Mouse (Mus musculus) intestine, embryonic 14.5 days (tissue): ENCODE measurements around the gene Nodal. TPM values are rescaled to one million over a fixed set of nuclear protein-coding genes. Genes with fewer than 3 reads are reported as not detected.

Experiments used
- ATAC-seq: fragments of 200-750 bp; cut with Nextera tagmentation; replicated peaks from 2 replicates; pipeline ENCODE4 v1.8.0; 2017; ENCODE audit warnings: low read depth, moderate number of reproducible peaks, moderate TSS enrichment, moderate library complexity; ENCODE audit not compliant: low FRiP score, low TSS enrichment
- DNase-seq: peaks from one replicate; pipeline ENCODE4 v3.0.0-alpha.2; 2018; ENCODE audit warnings: low spot score
- H3K27ac ChIP-seq: fragments of 300-500 bp; sonication (generic); 2 replicates; pipeline ENCODE4 v1.5.1; 2014; ENCODE audit warnings: low read depth, mild to moderate bottlenecking, control low read depth
- H3K27me3 ChIP-seq: fragments of 300-500 bp; sonication (generic); replicated peaks from 2 replicates; pipeline ENCODE4 v1.6.1; 2014; ENCODE audit warnings: low read length, control low read depth; ENCODE audit not compliant: control insufficient read depth, insufficient read depth
- H3K36me3 ChIP-seq: fragments of 300-500 bp; sonication (generic); 2 replicates; pipeline ENCODE4 v1.6.1; 2014; ENCODE audit warnings: low read length, control low read depth; ENCODE audit not compliant: control insufficient read depth, insufficient read depth
- H3K4me1 ChIP-seq: fragments of 300-500 bp; sonication (generic); replicated peaks from 2 replicates; pipeline ENCODE4 v1.6.1; 2014; ENCODE audit warnings: low read length, control low read depth, mixed read lengths; ENCODE audit not compliant: control insufficient read depth, insufficient read depth
- H3K4me2 ChIP-seq: fragments of 300-500 bp; sonication (generic); 2 replicates; pipeline ENCODE4 v1.6.1; 2014; ENCODE audit warnings: low read length
- H3K4me3 ChIP-seq: fragments of 300-500 bp; sonication (generic); 2 replicates; pipeline ENCODE4 v1.5.1; 2014; ENCODE audit warnings: low read depth, low read length, control low read depth, mixed read lengths
- H3K9ac ChIP-seq: fragments of 300-500 bp; sonication (generic); 2 replicates; pipeline ENCODE4 v1.6.1; 2014; ENCODE audit warnings: mild to moderate bottlenecking, low read length
- H3K9me3 ChIP-seq: fragments of 300-500 bp; sonication (generic); 2 replicates; pipeline ENCODE4 v1.6.1; 2016; ENCODE audit warnings: low read length, control low read depth; ENCODE audit not compliant: control insufficient read depth
- WGBS: fragments of 180-500 bp; shearing (Covaris S2); extraction: QIAGEN DNeasy Blood & Tissue Kit; methylation state at CpG from one replicate; pipeline ENCODE4 v1.1.7; 2014; 5-methylcytosine and 5-hydroxymethylcytosine counted together
- polyA plus RNA-seq: library from polyadenylated mRNA; unstranded; fragments of >200 nt; fragmentation: Nextera tagmentation; extraction: Ambion mirVana; gene quantifications from 2 replicates; pipeline ENCODE4 v1.2.1, GENCODE M21; 2014

Gene Nodal
- polyA plus RNA-seq, 1 experiment from 2014 or later = 0.54 TPM

DNA sequence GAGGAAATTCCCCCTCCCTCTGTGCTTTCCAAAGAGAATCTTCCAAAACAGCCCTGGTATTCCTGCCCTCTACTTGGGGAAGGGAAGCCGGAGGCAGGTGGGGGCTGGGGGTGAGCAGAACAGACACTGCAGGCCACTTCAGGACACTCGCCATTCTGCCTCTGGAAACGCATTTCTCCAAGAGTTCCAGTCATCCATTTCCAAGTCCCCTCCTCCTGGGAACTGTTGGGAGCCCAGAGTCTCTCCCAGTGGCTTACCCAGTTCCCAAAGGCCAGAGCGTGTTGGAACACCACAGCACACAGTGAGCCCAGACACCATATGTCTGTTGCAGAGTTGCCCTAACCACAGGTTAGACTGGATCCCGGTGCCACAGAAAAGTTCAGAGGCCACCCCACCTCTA lies 39.1 kb upstream of the Nodal start:
- H3K27me3 ChIP-seq = no peaks in the 10 kb centered on the region
- H3K27ac ChIP-seq = no peak overlapping the region
- WGBS = 83% methylated on average over 5 of the region's 5 CpGs
- no peak for ATAC-seq
- H3K4me1 ChIP-seq = peaks cover 40% of the 10 kb centered on the region
- no peak overlapping the region for H3K4me2 ChIP-seq
- DNase-seq = no peak
- no peaks in the 10 kb centered on the region for H3K36me3 ChIP-seq
- H3K9ac ChIP-seq = no peak overlapping the region
- no peaks in the 10 kb centered on the region for H3K9me3 ChIP-seq
- H3K4me3 ChIP-seq = no peak overlapping the region

DNA sequence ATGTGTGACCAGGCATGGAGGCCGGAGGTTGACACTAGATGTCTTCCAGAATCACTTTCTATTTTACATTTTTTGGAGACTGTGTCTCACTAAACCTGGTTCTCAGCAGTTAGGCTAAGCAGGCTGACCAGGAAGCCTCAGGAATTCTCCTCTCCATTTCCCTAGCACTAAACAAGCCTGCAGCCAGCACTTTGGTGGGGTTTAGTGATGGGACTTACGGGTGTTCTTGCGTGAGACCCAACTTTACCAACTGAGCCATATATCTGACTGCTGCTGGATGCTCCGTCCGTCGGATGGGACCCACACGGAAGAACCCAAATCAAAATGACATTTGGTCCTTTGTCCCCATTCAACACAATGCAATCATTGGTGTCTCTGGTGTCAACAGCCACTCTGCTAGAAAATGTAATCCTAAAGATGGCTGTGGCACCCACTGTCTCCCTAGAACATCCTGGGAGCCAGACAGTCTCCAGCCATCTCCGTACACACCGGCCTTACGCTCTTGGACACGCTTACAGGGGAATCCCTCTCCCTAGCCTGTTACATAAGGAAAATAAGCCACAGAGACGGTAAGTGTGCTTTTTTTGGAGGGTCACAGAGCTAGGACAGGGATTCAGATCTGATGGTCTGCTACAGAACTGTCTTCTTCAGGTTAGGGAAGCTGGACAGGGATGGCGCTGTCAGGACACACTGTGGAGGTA lies 38.3 kb upstream of the Nodal start:
- no peak for ATAC-seq
- H3K4me2 ChIP-seq = peak overlapping the region; percentile 24; the same call in 1 of the 2 replicates
- H3K27ac ChIP-seq = 0 out of 2 replicates have a peak overlapping the region, but pooled peaks have one; percentile 13
- no peaks in the 10 kb centered on the region for H3K9me3 ChIP-seq
- H3K4me3 ChIP-seq = no peak overlapping the region
- H3K4me1 ChIP-seq = peaks cover 41% of the 10 kb centered on the region
- WGBS = 92% methylated on average over 13 of the region's 13 CpGs
- H3K36me3 ChIP-seq = no peaks in the 10 kb centered on the region
- H3K27me3 ChIP-seq = no peaks in the 10 kb centered on the region
- no peak for DNase-seq
- H3K9ac ChIP-seq = no peak overlapping the region

DNA sequence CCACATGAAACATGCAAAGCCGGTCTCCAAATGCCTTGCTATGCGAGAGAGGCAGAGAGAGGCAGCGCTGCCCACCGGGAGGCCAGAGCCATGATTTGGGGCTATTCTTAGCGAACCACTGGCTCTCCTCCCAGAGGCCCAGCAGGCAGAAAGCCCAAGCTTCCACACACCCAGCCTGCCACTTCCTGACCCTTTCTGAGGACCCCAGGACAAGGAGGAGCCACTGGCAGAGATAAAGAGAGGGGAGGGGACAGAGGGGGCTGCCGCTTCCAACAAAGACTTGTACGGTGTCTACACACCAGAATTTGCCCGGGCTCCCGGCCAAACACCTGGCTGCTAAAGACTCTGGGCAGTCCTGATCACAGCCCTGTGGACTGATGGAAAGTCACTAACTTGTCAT lies 37.6 kb upstream of the Nodal start:
- Histone ChIP-seq H3K9ac (no peak overlapping the region), H3K4me2 (peak overlapping the region; percentile 24; the same call in 1 of the 2 replicates), H3K27ac (0 out of 2 replicates have a peak overlapping the region, but pooled peaks have one; percentile 13), H3K4me3 (no peak overlapping the region), H3K27me3 (no peaks in the 10 kb centered on the region), H3K36me3 (no peaks in the 10 kb centered on the region), H3K9me3 (no peaks in the 10 kb centered on the region), H3K4me1 (peaks cover 39% of the 10 kb centered on the region)
- no peak for ATAC-seq
- DNase-seq = no peak
- WGBS = 24% methylated on average over 9 of the region's 9 CpGs

GRCm38 (mm10) chr10:61381823-61382222 lies 35.9 kb upstream of the Nodal start:
- ATAC-seq (no peak), DNase-seq (no peak)
- H3K4me2 ChIP-seq = peak overlapping the region; percentile 73
- H3K9ac ChIP-seq = peak overlapping the region; percentile 54
- peak overlapping the region; percentile 58 for H3K4me3 ChIP-seq
- no peaks in the 10 kb centered on the region for H3K27me3 ChIP-seq
- no peaks in the 10 kb centered on the region for H3K9me3 ChIP-seq
- no peak overlapping the region for H3K27ac ChIP-seq
- WGBS = 16% methylated on average over 8 of the region's 8 CpGs
- peaks cover 52% of the 10 kb centered on the region for H3K4me1 ChIP-seq
- no peaks in the 10 kb centered on the region for H3K36me3 ChIP-seq

- 4% methylated on average over 8 of the region's 8 CpGs for WGBS
- H3K27me3 ChIP-seq = no peaks in the 10 kb centered on the region
- H3K4me2 ChIP-seq = peak overlapping the region; percentile 73
- no peak overlapping the region for H3K27ac ChIP-seq
- ATAC-seq (0 out of 2 replicates have a peak, but pooled peaks have one; percentile 2), DNase-seq (peak; percentile 69)
- no peaks in the 10 kb centered on the region for H3K36me3 ChIP-seq
- H3K9ac ChIP-seq = peak overlapping the region; percentile 54
- H3K4me1 ChIP-seq = peaks cover 52% of the 10 kb centered on the region
- peak overlapping the region; percentile 58 for H3K4me3 ChIP-seq
- H3K9me3 ChIP-seq = no peaks in the 10 kb centered on the region
These were observed 35.5 kb upstream of the Nodal start for GRCm38 (mm10) chr10:61382281-61382731.

GRCm38 (mm10) chr10:61383021-61383714 lies 34.6 kb upstream of the Nodal start, which contains the start of gene Pald1:
Gene Pald1 (minus strand): TSS chr10:61383530.
- H3K4me2 ChIP-seq = peak within 1 kb of the TSS; percentile 73
- peak within 1 kb of the TSS; percentile 12; the same call in 1 of the 2 replicates for H3K27ac ChIP-seq
- DNase-seq (peak; percentile 91), ATAC-seq (peak; percentile 87)
- WGBS = under 1% methylated on average over 58 of the region's 60 CpGs
- H3K9me3 ChIP-seq = no peaks in the 10 kb centered on the region
- no peaks in the 10 kb centered on the region for H3K36me3 ChIP-seq
- peak within 1 kb of the TSS; percentile 54 for H3K9ac ChIP-seq
- peaks cover 52% of the 10 kb centered on the region for H3K4me1 ChIP-seq
- no peaks in the 10 kb centered on the region for H3K27me3 ChIP-seq
- peak within 1 kb of the TSS; percentile 58 for H3K4me3 ChIP-seq

DNA sequence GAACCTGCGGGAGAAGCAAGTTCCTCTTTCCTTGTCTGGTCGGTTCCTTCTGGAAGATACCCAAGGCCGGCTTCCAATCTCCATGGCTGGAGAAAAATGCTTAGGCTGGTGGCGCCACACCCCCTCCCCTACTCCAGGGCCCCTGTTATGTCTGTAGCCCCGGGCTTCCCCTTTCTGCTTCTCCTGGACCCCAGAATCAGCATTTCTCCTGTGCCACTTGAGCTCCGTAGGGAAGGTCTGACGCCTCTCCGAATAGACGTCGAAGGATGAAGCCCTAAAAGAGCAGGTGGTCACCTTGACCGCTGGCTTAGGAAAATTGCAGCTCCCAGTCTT lies 34.1 kb upstream of the Nodal start:
- H3K9ac ChIP-seq = peak overlapping the region; percentile 54
- no peaks in the 10 kb centered on the region for H3K9me3 ChIP-seq
- H3K4me2 ChIP-seq = peak overlapping the region; percentile 73
- peaks cover 52% of the 10 kb centered on the region for H3K4me1 ChIP-seq
- DNase-seq (no peak), ATAC-seq (0 out of 2 replicates have a peak, but pooled peaks have one; percentile 2)
- H3K4me3 ChIP-seq = peak overlapping the region; percentile 58
- whole genome bisulfite sequencing = 5% methylated on average over 11 of the region's 11 CpGs
- no peaks in the 10 kb centered on the region for H3K36me3 ChIP-seq
- peak overlapping the region; percentile 12; the same call in 1 of the 2 replicates for H3K27ac ChIP-seq
- H3K27me3 ChIP-seq = no peaks in the 10 kb centered on the region

DNA sequence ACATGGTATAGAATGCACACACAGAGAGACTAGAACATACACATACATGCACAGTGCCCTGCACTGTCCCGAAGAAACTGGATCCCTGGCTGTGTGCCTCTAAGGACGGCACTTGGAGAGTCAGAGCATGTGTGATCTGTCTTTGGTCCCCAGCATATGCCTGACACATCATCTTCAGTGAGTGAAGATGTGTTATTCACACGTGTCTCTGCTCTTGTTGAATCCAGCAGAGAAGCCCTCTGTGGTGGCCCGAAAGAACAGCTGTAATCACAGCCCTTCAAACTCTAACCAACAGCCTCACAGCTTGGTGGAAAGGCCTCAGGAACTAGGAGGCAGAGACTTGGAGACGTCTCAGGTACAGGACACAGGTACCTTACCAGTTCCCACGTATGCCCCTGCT lies 32.6 kb upstream of the Nodal start:
- H3K36me3 ChIP-seq = no peaks in the 10 kb centered on the region
- H3K9me3 ChIP-seq = no peaks in the 10 kb centered on the region
- no peaks in the 10 kb centered on the region for H3K27me3 ChIP-seq
- no peak overlapping the region for H3K4me3 ChIP-seq
- H3K4me2 ChIP-seq = no peak overlapping the region
- ATAC-seq (no peak), DNase-seq (no peak)
- H3K4me1 ChIP-seq = peaks cover 45% of the 10 kb centered on the region
- H3K27ac ChIP-seq = no peak overlapping the region
- WGBS = 76% methylated on average over 6 of the region's 6 CpGs
- H3K9ac ChIP-seq = no peak overlapping the region
